Mouse (Mus musculus): ENCODE measurements around the gene Sdhd.

DNA sequence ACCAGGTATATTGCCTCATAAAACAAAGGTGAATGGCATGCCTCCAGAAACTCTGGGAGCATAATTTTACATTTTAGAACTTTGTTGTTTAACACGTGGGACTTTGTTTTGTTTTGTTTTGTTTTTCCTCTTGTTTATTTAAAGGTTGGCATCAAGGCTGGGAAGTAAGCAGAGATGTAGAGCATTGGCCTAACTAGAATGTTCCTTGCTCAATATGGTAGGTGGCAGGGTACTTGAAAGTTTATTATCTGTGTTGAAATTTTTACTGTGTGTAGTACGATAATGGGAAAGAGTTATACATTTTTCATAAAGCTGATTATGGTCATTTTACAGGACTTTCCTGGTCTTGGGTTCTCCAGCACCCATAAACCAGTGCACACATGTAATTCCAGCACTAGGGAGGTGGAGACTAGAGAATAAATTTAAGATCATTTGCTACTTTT is 41.7 kb downstream of the Sdhd start:
- TF ChIP-seq CTCF (IDR thresholded peaks at IDR 0.05; ENCODE audit: insufficient read depth, low read length) (no peak), POLR2A (IDR thresholded peaks at IDR 0.05; ENCODE audit: borderline replicate concordance, extremely low read depth, low read depth, low read length) (no peak)
